Mouse (Mus musculus) forelimb bud, embryonic 11.5 days (tissue): ENCODE measurements at regions not wholly inside any gene's neighbourhood (a gene's known extent, or its start where the extent isn't known, plus 50 kb on each side); places are given as distances from the start of the nearest gene placed in this dataset.

ENCODE experiments used
- DNase-seq: peaks from one replicate; pipeline ENCODE4 v3.0.0-alpha.2; 2012; ENCODE audit warnings: low read depth, low spot score

DNA sequence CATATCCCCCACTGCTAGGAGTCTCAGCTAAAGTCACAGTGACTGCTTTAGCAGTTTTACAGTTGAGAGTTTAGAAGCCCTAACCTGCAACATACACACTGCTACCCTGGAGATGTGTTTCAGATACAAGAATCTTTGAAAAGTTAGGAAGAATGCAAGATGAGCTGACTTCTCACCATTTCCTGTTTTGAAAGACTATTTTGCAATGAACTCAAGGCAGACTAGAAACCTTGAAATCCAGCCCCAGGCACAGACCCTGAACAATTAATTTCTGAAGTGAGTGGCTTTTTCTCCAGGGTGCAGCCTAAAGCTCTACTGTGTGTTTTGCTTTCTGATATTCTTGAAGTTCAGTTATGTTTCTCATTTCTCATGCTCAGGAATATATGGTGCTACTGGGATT lies 440.6 kb downstream of the Nebl start:
- no peak for DNase-seq

- no peak for DNase-seq
Observed at GRCm38 (mm10) chr2:17287598-17287997, 443.7 kb downstream of the Nebl start.

- peak; percentile 4 for DNase-seq
Observed at GRCm38 (mm10) chr2:17249960-17250359, 481.3 kb downstream of the Nebl start.

GRCm38 (mm10) chr2:17245821-17246220 lies 485.4 kb downstream of the Nebl start:
- DNase-seq, result no peak

- DNase-seq, result no peak
Observed at GRCm38 (mm10) chr2:17215607-17216006, 515.7 kb downstream of the Nebl start.

GRCm38 (mm10) chr2:17214881-17215280 lies 516.4 kb downstream of the Nebl start:
- no peak for DNase-seq

DNA sequence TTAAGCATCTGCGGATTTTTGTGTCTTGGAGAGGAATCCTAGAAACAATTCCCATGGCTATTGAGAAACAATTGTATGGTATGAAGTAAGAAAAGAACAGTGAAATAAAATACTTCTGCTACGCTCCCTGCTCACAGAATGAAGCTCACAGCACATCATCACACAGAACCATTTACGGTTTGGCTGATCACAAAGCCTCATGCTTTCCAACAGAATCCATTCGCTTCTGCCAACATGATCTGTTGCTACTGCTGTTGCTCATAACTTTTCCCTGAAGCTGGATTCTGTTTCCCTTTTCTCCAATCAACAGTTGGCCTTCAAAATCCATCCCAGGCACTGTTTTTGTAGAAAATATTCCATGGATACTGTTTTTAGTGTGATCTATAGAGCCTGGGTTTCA lies 518.7 kb downstream of the Nebl start:
- DNase-seq, result no peak

DNA sequence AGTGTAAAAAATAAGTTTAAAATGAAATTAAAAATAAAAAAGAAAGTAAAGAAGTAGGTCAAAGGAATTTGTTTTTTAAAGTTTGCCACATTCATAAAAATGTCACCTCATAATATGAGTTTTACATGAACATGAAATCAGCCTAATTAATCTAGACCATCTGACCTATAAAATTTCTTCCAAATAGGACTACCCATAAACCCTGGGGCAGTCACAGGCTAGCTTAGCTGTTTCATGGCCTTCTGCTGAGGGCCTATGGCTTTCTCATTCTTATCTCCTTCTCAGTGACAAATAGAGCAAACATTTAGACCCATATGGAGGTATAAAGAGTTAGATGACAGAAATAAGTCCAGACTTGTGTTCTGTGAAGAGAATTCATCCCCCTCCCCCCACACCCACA lies 520.2 kb downstream of the Nebl start:
- DNase-seq, result no peak

DNA sequence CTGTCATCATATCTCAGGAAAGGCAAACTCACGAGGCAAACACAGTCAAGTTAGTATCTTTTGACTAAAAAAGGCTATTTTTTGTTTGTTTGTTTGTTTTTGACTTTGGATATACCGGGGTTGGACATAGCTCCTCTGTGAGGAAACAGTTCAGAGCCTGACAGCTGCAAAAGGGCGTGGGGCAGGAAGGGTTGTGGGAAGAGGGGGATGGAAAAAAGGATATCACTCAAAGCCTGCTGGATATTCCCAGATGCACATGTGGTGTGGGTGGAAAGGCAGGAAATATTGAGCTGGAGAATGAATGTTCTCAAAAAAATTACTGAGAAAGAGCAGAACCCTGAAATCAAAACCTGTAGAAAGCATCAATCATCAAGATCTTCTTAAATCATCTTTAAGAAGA lies 537.7 kb downstream of the Nebl start:
- no peak for DNase-seq

DNA sequence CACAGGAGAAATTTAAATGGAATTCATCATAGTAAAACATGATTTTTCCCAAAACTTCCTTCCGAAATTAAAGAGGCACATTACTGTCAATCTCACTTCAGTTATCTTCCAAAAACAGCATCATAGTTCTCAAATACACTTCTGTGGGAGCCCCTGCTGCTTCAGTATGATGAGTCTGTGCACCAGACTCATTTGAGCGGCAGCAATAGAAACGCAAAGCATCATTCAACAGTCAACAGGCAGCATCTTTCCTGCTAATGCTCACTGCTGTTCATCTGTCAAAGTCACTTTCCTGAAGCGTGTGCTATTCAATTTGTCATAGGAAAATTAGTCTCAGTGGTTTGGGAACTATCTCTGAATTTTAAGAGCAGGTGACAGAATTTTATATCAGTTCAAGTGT lies 542.1 kb downstream of the Nebl start:
- no peak for DNase-seq

- DNase-seq, result no peak
Observed at GRCm38 (mm10) chr2:17187822-17188221, 543.4 kb downstream of the Nebl start.

DNA sequence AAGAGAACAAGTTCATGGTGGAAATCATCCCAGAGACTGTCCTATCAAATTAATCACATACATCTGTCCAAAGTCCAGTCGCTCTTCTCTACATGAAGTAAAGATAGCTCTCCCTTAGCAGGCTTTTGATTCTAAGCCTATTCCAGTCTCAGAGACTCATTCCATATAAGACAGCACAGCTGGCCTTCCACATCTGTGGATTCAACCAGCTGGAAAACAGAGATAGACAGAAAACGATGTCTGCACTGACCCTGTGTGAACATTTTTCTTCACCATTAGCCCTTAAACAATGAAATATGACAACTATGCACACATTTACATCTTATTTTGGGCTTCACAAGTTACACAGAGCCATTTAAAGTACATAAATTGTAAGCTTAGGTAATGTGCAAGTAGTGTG lies 547.6 kb downstream of the Nebl start:
- DNase-seq, result no peak

- DNase-seq, result no peak
Observed at GRCm38 (mm10) chr2:17181597-17181996, 549.7 kb downstream of the Nebl start.

- DNase-seq, result no peak
Observed at GRCm38 (mm10) chr2:17168896-17169295, 562.4 kb downstream of the Nebl start.

GRCm38 (mm10) chr2:17165016-17165415 lies 566.2 kb downstream of the Nebl start:
- no peak for DNase-seq

DNA sequence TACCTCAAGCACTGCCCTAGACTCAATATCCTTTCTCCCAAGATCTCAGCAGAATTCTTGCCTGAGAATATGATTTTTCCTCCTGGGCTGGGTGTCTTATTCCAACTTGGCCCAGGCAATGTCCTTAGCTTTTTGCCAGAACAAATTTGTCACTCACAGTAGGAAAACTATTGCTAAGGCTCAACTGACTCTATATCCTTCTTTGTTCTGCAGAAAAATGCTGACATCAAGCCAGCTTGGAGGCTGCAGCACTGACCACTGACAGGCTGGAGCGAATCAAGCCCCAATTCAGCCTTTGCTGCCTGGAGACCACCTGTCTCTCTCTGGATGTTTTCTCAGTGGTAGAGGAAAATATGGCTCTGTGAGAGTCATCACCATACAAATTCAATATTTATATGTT lies 572.8 kb downstream of the Nebl start:
- DNase-seq, result no peak

- DNase-seq, result no peak
Observed at GRCm38 (mm10) chr2:17157336-17157735, 573.9 kb downstream of the Nebl start.

GRCm38 (mm10) chr2:17155596-17155995 lies 575.7 kb downstream of the Nebl start:
- no peak for DNase-seq

DNA sequence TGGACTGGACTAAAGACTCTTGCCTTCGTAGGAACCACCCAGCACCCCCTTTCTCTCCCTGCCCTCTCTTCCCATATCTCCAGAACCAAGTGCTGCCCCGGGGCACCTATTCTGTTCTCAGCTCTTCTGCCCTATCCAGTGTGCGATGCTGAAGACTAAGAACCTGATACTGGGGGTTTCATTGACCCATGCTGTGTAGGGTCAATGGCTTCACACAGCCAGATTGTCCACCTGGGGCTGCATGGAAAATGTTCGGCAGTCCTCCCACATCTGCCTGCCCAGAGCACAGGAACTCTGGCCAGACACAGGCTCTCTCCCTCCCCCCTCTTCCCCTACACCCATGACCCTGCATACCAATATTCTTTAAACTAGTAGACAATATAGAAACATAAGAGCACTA lies 607.6 kb downstream of the Nebl start:
- DNase-seq, result no peak

DNA sequence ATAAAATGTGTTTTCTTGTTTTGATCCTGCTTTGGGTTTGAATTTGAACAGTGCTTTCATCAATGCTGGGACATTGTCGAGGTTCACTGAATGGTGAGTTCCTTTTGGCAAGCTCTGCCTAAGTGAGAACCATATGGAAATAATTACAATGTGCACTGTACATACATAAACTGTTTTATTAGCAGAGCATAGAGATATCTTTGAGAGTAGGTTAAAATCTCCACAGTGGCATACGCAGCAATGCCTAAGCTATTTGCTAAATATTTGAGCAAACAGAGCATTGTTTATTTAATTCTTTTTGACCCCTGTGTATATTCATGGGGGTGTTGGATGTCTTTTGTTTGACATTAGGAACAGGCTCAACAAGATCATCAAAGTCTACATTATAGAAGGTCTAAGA lies 614.0 kb downstream of the Nebl start:
- DNase-seq, result no peak

DNA sequence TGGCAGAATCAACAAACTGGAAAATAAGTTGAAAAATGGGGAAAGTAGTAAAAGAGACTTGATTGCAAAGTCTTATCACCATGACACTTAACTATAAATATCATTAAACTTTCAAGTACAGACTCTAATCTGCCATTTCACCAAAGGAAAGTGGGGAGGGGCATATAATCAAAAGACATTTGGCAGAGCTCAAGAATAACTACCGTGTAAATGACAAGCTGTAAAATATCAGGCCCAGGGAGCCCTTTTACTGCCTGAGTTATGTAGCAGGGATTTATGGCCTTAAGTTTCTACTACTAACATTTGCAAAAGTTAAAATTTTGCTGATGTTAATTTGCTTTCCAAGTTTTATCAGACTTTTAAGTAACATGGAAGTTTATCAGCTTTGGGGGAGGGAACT lies 620.1 kb downstream of the Nebl start:
- DNase-seq, result no peak

GRCm38 (mm10) chr2:17101161-17101560 lies 630.1 kb downstream of the Nebl start:
- no peak for DNase-seq

GRCm38 (mm10) chr2:17097546-17097945 lies 633.7 kb downstream of the Nebl start:
- no peak for DNase-seq

DNA sequence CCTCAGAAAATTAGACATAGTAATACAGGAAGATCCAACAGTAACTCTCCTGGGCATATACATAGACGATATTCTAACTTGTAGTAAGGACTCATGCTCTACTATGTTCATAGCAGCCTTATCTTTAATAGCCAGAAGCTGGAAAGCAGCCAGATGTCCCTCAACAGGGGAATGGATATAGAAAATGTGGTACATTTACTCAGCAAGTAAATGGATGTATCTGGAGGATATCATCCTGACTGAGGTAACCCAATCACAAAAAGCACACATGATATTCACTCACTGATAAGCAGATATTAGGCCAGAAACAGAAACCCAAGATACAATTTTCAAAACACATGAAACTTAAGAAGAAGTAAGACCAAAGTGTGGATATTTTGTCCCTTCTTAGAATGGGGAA lies 639.8 kb downstream of the Nebl start:
- no peak for DNase-seq

GRCm38 (mm10) chr2:17081266-17081665 lies 650.0 kb downstream of the Nebl start:
- no peak for DNase-seq
